Mouse (Mus musculus): ENCODE data around the gene Cwc27. TPM values are rescaled to one million over a fixed set of nuclear protein-coding genes. Genes with fewer than 3 reads are reported as not detected.

Cwc27 gene
- polyA plus RNA-seq, 1 experiment from 2014 or later = 24.2 TPM

DNA sequence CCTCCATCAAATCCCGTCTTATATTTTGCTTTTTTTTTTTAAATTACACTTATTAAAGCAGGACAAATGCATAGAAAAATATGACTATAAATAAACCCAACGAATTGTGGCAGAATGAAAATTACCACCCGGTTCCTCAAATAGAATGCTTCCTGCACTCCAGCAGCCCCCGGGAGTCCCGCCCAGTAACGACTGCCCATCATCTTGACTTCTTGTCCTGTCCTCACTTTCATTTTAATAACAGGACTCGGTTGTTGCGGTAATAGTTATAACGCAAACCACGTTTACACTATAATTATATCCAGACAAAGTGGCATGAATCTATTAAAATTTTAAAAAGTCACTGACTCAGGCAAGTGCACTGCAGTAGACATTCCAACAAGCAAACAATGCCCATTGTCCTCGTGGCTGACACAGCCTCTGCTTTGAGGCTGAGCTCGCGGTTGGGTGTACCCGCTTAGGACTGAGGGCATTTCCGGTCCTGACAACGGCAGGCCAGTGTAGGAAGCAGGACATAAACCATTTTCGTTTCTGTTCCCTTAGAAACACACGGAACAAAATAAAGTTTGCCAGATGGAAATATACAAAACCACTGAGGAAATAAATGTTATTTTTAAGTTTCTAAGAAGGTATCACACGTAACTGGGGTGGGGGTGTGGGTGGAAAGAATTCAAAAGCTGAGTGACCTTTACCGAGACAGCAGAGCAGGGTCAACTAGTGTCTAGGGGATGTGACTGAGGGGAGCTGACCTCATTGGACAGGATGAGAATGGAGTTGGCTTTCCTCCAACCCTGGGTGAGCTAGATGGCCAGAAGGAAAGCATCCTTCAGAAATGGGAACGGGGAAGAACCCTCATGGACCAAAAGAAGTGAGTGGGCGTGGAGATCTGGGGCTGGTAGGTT, 206.5 kb downstream of the Cwc27 start:
- H3K9ac ChIP-seq (ENCODE audit: low read depth, low read length) = no peak overlapping the region
- ATAC-seq = no peak
- no peak overlapping the region for H3K4me2 ChIP-seq (ENCODE audit: low read length)
- WGBS = 82% methylated on average over 22 of the region's 22 CpGs
- H3K27me3 ChIP-seq (replicated peaks; ENCODE audit: control insufficient read depth, insufficient read depth, low read length) = no peaks in the 10 kb centered on the region
- H3K27ac ChIP-seq (ENCODE audit: low read depth, low read length) = no peak overlapping the region
- no peak overlapping the region for H3K4me3 ChIP-seq (ENCODE audit: low read length)
- H3K4me1 ChIP-seq (ENCODE audit: control insufficient read depth, insufficient read depth, low read depth, low read length) = no peaks in the 10 kb centered on the region
- no peaks in the 10 kb centered on the region for H3K36me3 ChIP-seq (ENCODE audit: control insufficient read depth, insufficient read depth, low read length)
- H3K9me3 ChIP-seq (ENCODE audit: control insufficient read depth, low read length) = no peaks in the 10 kb centered on the region

- WGBS = 84% methylated on average over 18 of the region's 18 CpGs
- no peaks in the 10 kb centered on the region for H3K4me1 ChIP-seq (ENCODE audit: control insufficient read depth, insufficient read depth, low read depth, low read length)
- ATAC-seq = no peak
Observed at GRCm38 (mm10) chr13:104608516-104608915, 208.4 kb downstream of the Cwc27 start.

DNA sequence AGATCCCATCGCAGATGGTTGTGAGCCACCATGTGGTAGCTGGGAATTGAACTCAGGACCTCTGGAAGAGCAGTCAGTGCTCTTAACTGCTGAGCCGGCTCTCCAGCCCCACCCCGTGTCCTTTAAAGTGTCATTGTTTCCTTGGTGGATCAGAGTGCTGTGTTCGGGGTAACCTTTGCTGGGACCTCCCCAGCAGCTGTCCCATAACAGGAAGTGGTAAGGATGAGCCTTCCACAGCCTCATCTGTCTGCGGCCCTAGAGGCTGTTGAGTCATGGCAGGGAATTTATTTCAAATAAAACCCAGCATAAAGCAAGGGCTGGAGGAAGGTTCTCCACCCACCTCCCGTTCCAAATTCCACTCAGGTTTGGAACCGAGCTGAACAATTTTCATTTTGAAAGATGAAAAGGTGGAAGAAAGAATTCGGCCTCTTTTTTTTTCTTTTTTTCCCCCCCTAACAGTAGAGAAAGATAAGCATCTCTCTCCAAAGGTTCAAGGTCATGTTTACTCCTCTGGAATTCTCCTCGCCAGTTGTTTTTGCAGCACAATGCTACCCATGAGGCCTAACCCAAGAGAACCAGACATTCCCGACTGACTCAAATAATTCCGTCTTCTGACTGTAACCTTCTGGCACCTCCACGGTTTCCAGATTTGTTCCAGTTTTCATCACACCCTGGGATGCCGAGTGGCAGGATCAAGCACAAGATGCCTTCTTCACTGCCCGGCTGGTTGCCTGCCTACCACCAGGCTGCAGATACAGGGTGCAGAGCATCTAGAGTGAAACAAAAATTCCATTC, 210.0 kb downstream of the Cwc27 start:
- 73% methylated on average over 14 of the region's 14 CpGs for WGBS
- no peak overlapping the region for H3K4me2 ChIP-seq (ENCODE audit: low read length)

More at GRCm38 (mm10) chr13:104608516-104608915, 208.4 kb downstream of the Cwc27 start:
- H3K4me2 ChIP-seq (ENCODE audit: low read length) = no peak overlapping the region
- no peak overlapping the region for H3K27ac ChIP-seq (ENCODE audit: low read depth, low read length)
- H3K9ac ChIP-seq (ENCODE audit: low read depth, low read length) = no peak overlapping the region
- no peaks in the 10 kb centered on the region for H3K27me3 ChIP-seq (replicated peaks; ENCODE audit: control insufficient read depth, insufficient read depth, low read length)
- H3K9me3 ChIP-seq (ENCODE audit: control insufficient read depth, low read length) = no peaks in the 10 kb centered on the region
- H3K36me3 ChIP-seq (ENCODE audit: control insufficient read depth, insufficient read depth, low read length) = no peaks in the 10 kb centered on the region
- H3K4me3 ChIP-seq (ENCODE audit: low read length) = no peak overlapping the region

GRCm38 (mm10) chr13:104605111-104605510, 211.8 kb downstream of the Cwc27 start:
- WGBS = 95% methylated on average over 2 of the region's 2 CpGs
- ATAC-seq = no peak
- no peaks in the 10 kb centered on the region for H3K36me3 ChIP-seq (ENCODE audit: control insufficient read depth, insufficient read depth, low read length)

More for the DNA sequence above, 210.0 kb downstream of the Cwc27 start:
- Histone ChIP-seq H3K27me3 (replicated peaks; ENCODE audit: control insufficient read depth, insufficient read depth, low read length) (no peaks in the 10 kb centered on the region), H3K9me3 (ENCODE audit: control insufficient read depth, low read length) (no peaks in the 10 kb centered on the region), H3K9ac (ENCODE audit: low read depth, low read length) (no peak overlapping the region), H3K4me3 (ENCODE audit: low read length) (no peak overlapping the region), H3K36me3 (ENCODE audit: control insufficient read depth, insufficient read depth, low read length) (no peaks in the 10 kb centered on the region), H3K4me1 (ENCODE audit: control insufficient read depth, insufficient read depth, low read depth, low read length) (no peaks in the 10 kb centered on the region), H3K27ac (ENCODE audit: low read depth, low read length) (no peak overlapping the region)
- ATAC-seq = no peak

DNA sequence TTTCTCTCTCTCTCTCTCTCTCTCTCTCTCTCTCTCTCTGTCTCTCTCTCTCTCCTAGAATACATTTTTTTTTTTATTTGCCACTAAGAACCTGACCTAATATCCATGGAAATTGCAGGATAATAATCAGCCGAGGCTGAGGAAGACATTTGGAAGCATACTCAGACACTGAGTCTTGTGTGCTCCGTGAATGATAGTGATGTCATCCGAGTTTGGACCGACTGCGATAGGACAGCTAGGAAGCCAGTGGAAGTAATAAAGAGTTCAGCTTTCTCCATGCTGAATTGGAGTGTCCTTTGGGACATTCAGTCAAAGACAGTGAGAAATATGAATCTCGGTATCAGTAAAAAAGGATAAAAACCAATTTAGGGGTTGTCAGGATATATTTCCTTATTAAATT, 214.7 kb downstream of the Cwc27 start:
- H3K4me2 ChIP-seq (ENCODE audit: low read length) = no peak overlapping the region
- H3K27ac ChIP-seq (ENCODE audit: low read depth, low read length) = no peak overlapping the region
- WGBS = 75% methylated on average over 6 of the region's 6 CpGs
- no peaks in the 10 kb centered on the region for H3K9me3 ChIP-seq (ENCODE audit: control insufficient read depth, low read length)
- H3K4me1 ChIP-seq (ENCODE audit: control insufficient read depth, insufficient read depth, low read depth, low read length) = no peaks in the 10 kb centered on the region
- no peak overlapping the region for H3K4me3 ChIP-seq (ENCODE audit: low read length)
- H3K9ac ChIP-seq (ENCODE audit: low read depth, low read length) = no peak overlapping the region
- no peaks in the 10 kb centered on the region for H3K36me3 ChIP-seq (ENCODE audit: control insufficient read depth, insufficient read depth, low read length)
- H3K27me3 ChIP-seq (replicated peaks; ENCODE audit: control insufficient read depth, insufficient read depth, low read length) = no peaks in the 10 kb centered on the region
- no peak for ATAC-seq

More at GRCm38 (mm10) chr13:104605111-104605510, 211.8 kb downstream of the Cwc27 start:
- no peak overlapping the region for H3K4me3 ChIP-seq (ENCODE audit: low read length)
- H3K27me3 ChIP-seq (replicated peaks; ENCODE audit: control insufficient read depth, insufficient read depth, low read length) = no peaks in the 10 kb centered on the region
- H3K9me3 ChIP-seq (ENCODE audit: control insufficient read depth, low read length) = no peaks in the 10 kb centered on the region
- no peak overlapping the region for H3K9ac ChIP-seq (ENCODE audit: low read depth, low read length)
- no peaks in the 10 kb centered on the region for H3K4me1 ChIP-seq (ENCODE audit: control insufficient read depth, insufficient read depth, low read depth, low read length)
- H3K4me2 ChIP-seq (ENCODE audit: low read length) = no peak overlapping the region
- H3K27ac ChIP-seq (ENCODE audit: low read depth, low read length) = no peak overlapping the region

GRCm38 (mm10) chr13:104601783-104602182, 215.2 kb downstream of the Cwc27 start:
- H3K4me1 ChIP-seq (ENCODE audit: control insufficient read depth, insufficient read depth, low read depth, low read length) = no peaks in the 10 kb centered on the region
- H3K9me3 ChIP-seq (ENCODE audit: control insufficient read depth, low read length) = no peaks in the 10 kb centered on the region
- H3K4me3 ChIP-seq (ENCODE audit: low read length) = no peak overlapping the region
- H3K27ac ChIP-seq (ENCODE audit: low read depth, low read length) = no peak overlapping the region
- no peak for ATAC-seq
- H3K9ac ChIP-seq (ENCODE audit: low read depth, low read length) = no peak overlapping the region
- no peaks in the 10 kb centered on the region for H3K36me3 ChIP-seq (ENCODE audit: control insufficient read depth, insufficient read depth, low read length)
- WGBS = 91% methylated on average over 3 of the region's 3 CpGs
- H3K4me2 ChIP-seq (ENCODE audit: low read length) = no peak overlapping the region
- H3K27me3 ChIP-seq (replicated peaks; ENCODE audit: control insufficient read depth, insufficient read depth, low read length) = no peaks in the 10 kb centered on the region

DNA sequence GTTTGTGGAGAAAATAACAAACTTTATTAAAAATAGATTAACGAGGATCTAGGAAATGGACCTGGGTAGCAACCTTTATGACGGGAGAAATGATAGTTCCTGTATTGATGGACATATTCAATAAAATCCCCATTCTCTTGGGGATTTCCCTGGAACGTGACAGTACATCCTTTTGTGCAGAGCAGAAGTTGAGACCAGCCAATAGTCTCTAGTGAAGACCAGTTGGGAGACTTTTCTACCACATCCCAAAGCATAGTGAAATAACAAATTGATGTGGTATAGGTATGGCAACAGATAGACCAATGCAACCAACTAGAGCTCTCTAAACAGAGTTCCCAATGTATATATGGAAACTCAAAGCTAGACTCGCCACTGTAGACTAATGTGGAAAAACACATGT, 220.7 kb downstream of the Cwc27 start:
- Histone ChIP-seq H3K4me3 (ENCODE audit: low read length) (no peak overlapping the region), H3K27me3 (replicated peaks; ENCODE audit: control insufficient read depth, insufficient read depth, low read length) (no peaks in the 10 kb centered on the region), H3K4me2 (ENCODE audit: low read length) (no peak overlapping the region), H3K27ac (ENCODE audit: low read depth, low read length) (no peak overlapping the region), H3K36me3 (ENCODE audit: control insufficient read depth, insufficient read depth, low read length) (no peaks in the 10 kb centered on the region), H3K9ac (ENCODE audit: low read depth, low read length) (no peak overlapping the region), H3K9me3 (ENCODE audit: control insufficient read depth, low read length) (no peaks in the 10 kb centered on the region), H3K4me1 (ENCODE audit: control insufficient read depth, insufficient read depth, low read depth, low read length) (no peaks in the 10 kb centered on the region)
- WGBS = 89% methylated on average over 4 of the region's 4 CpGs
- ATAC-seq = no peak

GRCm38 (mm10) chr13:104594820-104595351, 222.1 kb downstream of the Cwc27 start:
- Histone ChIP-seq H3K9me3 (ENCODE audit: control insufficient read depth, low read length) (no peaks in the 10 kb centered on the region), H3K4me3 (ENCODE audit: low read length) (no peak overlapping the region), H3K27ac (ENCODE audit: low read depth, low read length) (no peak overlapping the region), H3K4me1 (ENCODE audit: control insufficient read depth, insufficient read depth, low read depth, low read length) (peaks cover 4% of the 10 kb centered on the region), H3K27me3 (replicated peaks; ENCODE audit: control insufficient read depth, insufficient read depth, low read length) (no peaks in the 10 kb centered on the region), H3K4me2 (ENCODE audit: low read length) (no peak overlapping the region), H3K36me3 (ENCODE audit: control insufficient read depth, insufficient read depth, low read length) (no peaks in the 10 kb centered on the region), H3K9ac (ENCODE audit: low read depth, low read length) (no peak overlapping the region)
- 0 out of 2 replicates have a peak, but pooled peaks have one; percentile 37 for ATAC-seq
- WGBS = 54% methylated on average over 4 of the region's 4 CpGs

- H3K4me1 ChIP-seq (ENCODE audit: control insufficient read depth, insufficient read depth, low read depth, low read length) = peaks cover 4% of the 10 kb centered on the region
- no peaks in the 10 kb centered on the region for H3K9me3 ChIP-seq (ENCODE audit: control insufficient read depth, low read length)
- ATAC-seq = no peak
- no peak overlapping the region for H3K27ac ChIP-seq (ENCODE audit: low read depth, low read length)
- no peak overlapping the region for H3K4me2 ChIP-seq (ENCODE audit: low read length)
- H3K4me3 ChIP-seq (ENCODE audit: low read length) = no peak overlapping the region
- WGBS = 89% methylated on average over 7 of the region's 7 CpGs
- H3K27me3 ChIP-seq (replicated peaks; ENCODE audit: control insufficient read depth, insufficient read depth, low read length) = no peaks in the 10 kb centered on the region
- H3K36me3 ChIP-seq (ENCODE audit: control insufficient read depth, insufficient read depth, low read length) = no peaks in the 10 kb centered on the region
- no peak overlapping the region for H3K9ac ChIP-seq (ENCODE audit: low read depth, low read length)
Observed at GRCm38 (mm10) chr13:104590931-104591330, 226.0 kb downstream of the Cwc27 start.

Data from hindbrain, embryonic 16.5 days (tissue).